Mouse (Mus musculus): ENCODE measurements around the gene Atoh1.

Atoh1 gene

GRCm38 (mm10) chr6:64728499-64729198 lies at the start of gene Atoh1:
Atoh1 (plus strand) TSS chr6:64729125.
- in situ Hi-C loops (cut with MboI, MseI): loop anchor here (10.0 kb wide), 1 partner anchor 714 kb away; no protein-coding TSS in a partner anchor

GRCm38 (mm10) chr6:64683974-64684373 lies 45.0 kb upstream of the Atoh1 start:
- in situ Hi-C loops (cut with MboI, MseI): no loop called here

- in situ Hi-C loops (cut with MboI, MseI): no loop called here
Observed at GRCm38 (mm10) chr6:64684973-64685372, 44.0 kb upstream of the Atoh1 start.

- in situ Hi-C loops (cut with MboI, MseI): no loop called here
Observed at GRCm38 (mm10) chr6:64688181-64688944, 40.6 kb upstream of the Atoh1 start.

- in situ Hi-C loops (cut with MboI, MseI): no loop called here
Observed at GRCm38 (mm10) chr6:64694688-64695087, 34.2 kb upstream of the Atoh1 start.

GRCm38 (mm10) chr6:64703659-64704058 lies 25.3 kb upstream of the Atoh1 start:
- in situ Hi-C loops (cut with MboI, MseI): no loop called here

GRCm38 (mm10) chr6:64727751-64728403 lies 1.0 kb upstream of the Atoh1 start:
- in situ Hi-C loops (cut with MboI, MseI): loop anchor here (10.0 kb wide), 1 partner anchor 713 kb away; no protein-coding TSS in a partner anchor

GRCm38 (mm10) chr6:64729231-64730011 lies 496 bp downstream of the Atoh1 start:
- in situ Hi-C loops (cut with MboI, MseI): loop anchor here (10.0 kb wide), 1 partner anchor 715 kb away; no protein-coding TSS in a partner anchor

GRCm38 (mm10) chr6:64730030-64730429 lies 1.1 kb downstream of the Atoh1 start:
- in situ Hi-C loops (cut with MboI, MseI): no loop called here

GRCm38 (mm10) chr6:64730506-64731020 lies 1.6 kb downstream of the Atoh1 start:
- in situ Hi-C loops (cut with MboI, MseI): no loop called here

- in situ Hi-C loops (cut with MboI, MseI): no loop called here
Observed at GRCm38 (mm10) chr6:64731126-64731525, 2.2 kb downstream of the Atoh1 start.

- in situ Hi-C loops (cut with MboI, MseI): no loop called here
Observed at GRCm38 (mm10) chr6:64731621-64732320, 2.8 kb downstream of the Atoh1 start.

- in situ Hi-C loops (cut with MboI, MseI): no loop called here
Observed at GRCm38 (mm10) chr6:64733311-64733710, 4.4 kb downstream of the Atoh1 start.

GRCm38 (mm10) chr6:64734441-64735320 lies 5.8 kb downstream of the Atoh1 start:
- in situ Hi-C loops (cut with MboI, MseI): no loop called here

- in situ Hi-C loops (cut with MboI, MseI): no loop called here
Observed at GRCm38 (mm10) chr6:64736317-64736716, 7.4 kb downstream of the Atoh1 start.

- in situ Hi-C loops (cut with MboI, MseI): no loop called here
Observed at GRCm38 (mm10) chr6:64742915-64743489, 14.1 kb downstream of the Atoh1 start.

GRCm38 (mm10) chr6:64754515-64754914 lies 25.6 kb downstream of the Atoh1 start:
- in situ Hi-C loops (cut with MboI, MseI): no loop called here

- in situ Hi-C loops (cut with MboI, MseI): no loop called here
Observed at GRCm38 (mm10) chr6:64763901-64764300, 35.0 kb downstream of the Atoh1 start.

- in situ Hi-C loops (cut with MboI, MseI): no loop called here
Observed at GRCm38 (mm10) chr6:64773430-64773829, 44.5 kb downstream of the Atoh1 start.
